Mouse (Mus musculus) megakaryocyte, embryonic 14.5 days (primary cell): ENCODE results near the gene Tmem26.

ENCODE experiments used
- FLI1 ChIP-seq: IDR thresholded peaks from 2 replicates; pipeline ENCODE4 v1.6.1; 2012; ENCODE audit warnings: low read length, inconsistent platforms, mixed read lengths
- GATA1 ChIP-seq: IDR thresholded peaks from 3 replicates; pipeline ENCODE4 v1.6.1; 2012; ENCODE audit warnings: mixed read lengths, low read length, inconsistent platforms, borderline replicate concordance

- TF ChIP-seq GATA1 (no peak), FLI1 (no peak)
Measured at GRCm38 (mm10) chr10:68723568-68724360, at the start of gene Tmem26.
